Mouse (Mus musculus) MEL (cell line): ENCODE results near the gene Ppt2. TPM values are rescaled to one million over a fixed set of nuclear protein-coding genes. Genes with fewer than 3 reads are reported as not detected.

Experiments
- DNase-seq: peaks from one replicate; pipeline ENCODE4 v3.0.0; 2011; ENCODE audit warnings: low read depth, low spot score
- H3K27ac ChIP-seq: 2 replicates; pipeline ENCODE4 v1.5.1; 2012; ENCODE audit warnings: low read depth, mild to moderate bottlenecking, control low read depth, low read length, moderate library complexity; ENCODE audit not compliant: control insufficient read depth
- H3K27me3 ChIP-seq, 2 experiments: fragments of 150-350 bp in 1 of 2; sonication (generic) in 1 of 2; 2 replicates each; pipeline ENCODE4 v1.6.1; 2012; ENCODE audit warnings: low read length in 2 of 2, mild to moderate bottlenecking in 2 of 2, improper control_type of control experiment in 1 of 2, moderate library complexity in 1 of 2; ENCODE audit not compliant: insufficient read depth in 2 of 2, control insufficient read depth in 1 of 2
- H3K36me3 ChIP-seq, 2 experiments: 2 replicates each; pipeline ENCODE4 v1.6.1; 2012 to 2014; ENCODE audit warnings: low read length in 2 of 2, improper control_type of control experiment in 1 of 2, inconsistent platforms in 1 of 2, mild to moderate bottlenecking in 1 of 2; ENCODE audit not compliant: insufficient read depth in 2 of 2, control insufficient read depth in 1 of 2
- H3K4me1 ChIP-seq, 2 experiments: fragments of 150-350 bp in 1 of 2; sonication (generic) in 1 of 2; 2 replicates each; pipeline ENCODE4 v1.6.1; 2012; ENCODE audit warnings: low read length in 2 of 2, improper control_type of control experiment in 1 of 2, mild to moderate bottlenecking in 1 of 2; ENCODE audit not compliant: insufficient read depth in 2 of 2, control insufficient read depth in 1 of 2
- H3K4me3 ChIP-seq, 2 experiments: fragments of 150-350 bp in 1 of 2; sonication (generic) in 1 of 2; 2 replicates each; pipeline ENCODE4 v1.5.1; 2012; ENCODE audit warnings: low read depth in 2 of 2, low read length in 2 of 2, mild to moderate bottlenecking in 2 of 2, moderate library complexity in 2 of 2, control low read depth in 1 of 2, improper control_type of control experiment in 1 of 2; ENCODE audit not compliant: control insufficient read depth in 1 of 2, insufficient read depth in 1 of 2
- H3K79me2 ChIP-seq: 2 replicates; pipeline ENCODE4 v1.6.1; 2012; ENCODE audit warnings: mild to moderate bottlenecking, low read length, moderate library complexity; ENCODE audit not compliant: control insufficient read depth, poor library complexity, insufficient read depth
- H3K9ac ChIP-seq: 2 replicates; pipeline ENCODE4 v1.6.1; 2012; ENCODE audit warnings: low read depth, mild to moderate bottlenecking, control low read depth, low read length, moderate library complexity; ENCODE audit not compliant: control insufficient read depth, poor library complexity, severe bottlenecking
- H3K9me3 ChIP-seq: fragments of 150-350 bp; sonication (generic); replicated peaks from 2 replicates; pipeline ENCODE4 v1.6.1; 2012; ENCODE audit warnings: mild to moderate bottlenecking, low read length, improper control_type of control experiment, moderate library complexity; ENCODE audit not compliant: insufficient read depth
- BHLHE40 ChIP-seq: IDR thresholded peaks from 2 replicates; pipeline ENCODE4 v1.6.1; 2012; ENCODE audit warnings: low read depth, mild to moderate bottlenecking, inconsistent platforms, low read length, improper control_type of control experiment, borderline replicate concordance
- CHD2 ChIP-seq: IDR thresholded peaks from 2 replicates; pipeline ENCODE4 v1.6.1; 2011; ENCODE audit warnings: low read length, improper control_type of control experiment
- CTCF ChIP-seq, 3 experiments: IDR thresholded peaks in 2 of 3; conservative IDR thresholded peaks in 1 of 3; 2 replicates each; pipeline ENCODE4 v1.5.1; 2011 to 2012; ENCODE audit warnings: low read length in 3 of 3, low read depth in 2 of 3, mild to moderate bottlenecking in 2 of 3, improper control_type of control experiment in 1 of 3, inconsistent platforms in 1 of 3, mixed read lengths in 1 of 3, moderate library complexity in 1 of 3; ENCODE audit not compliant: control insufficient read depth in 1 of 3, insufficient read depth in 1 of 3, poor library complexity in 1 of 3, severe bottlenecking in 1 of 3
- EP300 ChIP-seq, 2 experiments: IDR thresholded peaks; 2 replicates each; pipeline ENCODE4 v1.6.1; 2011; ENCODE audit warnings: improper control_type of control experiment in 2 of 2, low read length in 2 of 2, low read depth in 1 of 2, mild to moderate bottlenecking in 1 of 2
- GABPA ChIP-seq: IDR thresholded peaks from 2 replicates; pipeline ENCODE4 v1.6.1; 2012; ENCODE audit warnings: low read depth, mild to moderate bottlenecking, inconsistent platforms, low read length, improper control_type of control experiment, moderate library complexity
- GATA1 ChIP-seq: IDR thresholded peaks from 2 replicates; pipeline ENCODE4 v1.6.1; 2011; ENCODE audit warnings: low read depth, low read length, improper control_type of control experiment
- JUND ChIP-seq: IDR thresholded peaks from 2 replicates; pipeline ENCODE4 v1.6.1; 2011; ENCODE audit warnings: low read depth, mild to moderate bottlenecking, improper control_type of control experiment, low read length
- KAT2A ChIP-seq: conservative IDR thresholded peaks from 2 replicates; pipeline ENCODE4 v1.6.1; 2012; ENCODE audit warnings: low read depth, low read length, improper control_type of control experiment, inconsistent platforms
- MAFK ChIP-seq: IDR thresholded peaks from 2 replicates; pipeline ENCODE4 v1.6.1; 2011; ENCODE audit warnings: low read depth, mild to moderate bottlenecking, low read length, improper control_type of control experiment, borderline replicate concordance
- MAX ChIP-seq: IDR thresholded peaks from 2 replicates; pipeline ENCODE4 v1.6.1; 2011; ENCODE audit warnings: low read length, improper control_type of control experiment
- MAZ ChIP-seq: IDR thresholded peaks from 2 replicates; pipeline ENCODE4 v1.6.1; 2012; ENCODE audit warnings: low read depth, mild to moderate bottlenecking, inconsistent platforms, low read length, improper control_type of control experiment
- MEF2A ChIP-seq: IDR thresholded peaks from 2 replicates; pipeline ENCODE4 v1.6.1; 2014; ENCODE audit warnings: low read depth, mild to moderate bottlenecking, inconsistent platforms, low read length, improper control_type of control experiment; ENCODE audit not compliant: poor library complexity, insufficient replicate concordance, severe bottlenecking; ENCODE audit errors: extremely low read depth
- POLR2AphosphoS2 ChIP-seq: IDR thresholded peaks from 2 replicates; pipeline ENCODE4 v1.6.1; 2011; ENCODE audit warnings: low read length, improper control_type of control experiment
- SIN3A ChIP-seq: IDR thresholded peaks from 2 replicates; pipeline ENCODE4 v1.6.1; 2012; ENCODE audit warnings: low read length, improper control_type of control experiment, inconsistent platforms
- SMC3 ChIP-seq: IDR thresholded peaks from 2 replicates; pipeline ENCODE4 v1.6.1; 2011; ENCODE audit warnings: low read depth, low read length, improper control_type of control experiment
- TAL1 ChIP-seq: IDR thresholded peaks from 2 replicates; pipeline ENCODE4 v1.6.1; 2012; ENCODE audit warnings: mild to moderate bottlenecking, inconsistent platforms, low read length, moderate library complexity, mixed read lengths
- TBP ChIP-seq: IDR thresholded peaks from 2 replicates; pipeline ENCODE4 v1.8.0; 2011; ENCODE audit warnings: low read depth, low read length, improper control_type of control experiment
- TCF12 ChIP-seq: IDR thresholded peaks from 2 replicates; pipeline ENCODE4 v1.6.1; 2014; ENCODE audit warnings: low read depth, mild to moderate bottlenecking, inconsistent platforms, low read length, improper control_type of control experiment, moderate library complexity
- UBTF ChIP-seq: IDR thresholded peaks from 2 replicates; pipeline ENCODE4 v1.6.1; 2012; ENCODE audit warnings: low read depth, mild to moderate bottlenecking, inconsistent platforms, low read length, improper control_type of control experiment, moderate library complexity, borderline replicate concordance; ENCODE audit not compliant: insufficient read depth
- polyA plus RNA-seq, 2 experiments: library from polyadenylated mRNA; stranded (reverse) in 1 of 2; unstranded in 1 of 2; fragments of >175 nt in 1 of 2; fragments of >200 nt in 1 of 2; gene quantifications; 2 replicates each; pipeline versions ENCODE4 v1.2.1 to v1.2.4; 2012; ENCODE audit warnings: low replicate concordance in 2 of 2, low read depth in 1 of 2; ENCODE audit not compliant: insufficient read length in 2 of 2, insufficient read depth in 1 of 2, missing spikeins in 1 of 2
- total RNA-seq: library from RNA; depleted of rRNA; stranded (reverse); fragments of 300-350 nt; gene quantifications from 2 replicates; pipeline ENCODE4 v1.2.3, GENCODE M21; 2012

Gene Ppt2
- total and polyA plus RNA-seq, 3 experiments, result 29.2 to 147 (median 67.1) TPM

DNA sequence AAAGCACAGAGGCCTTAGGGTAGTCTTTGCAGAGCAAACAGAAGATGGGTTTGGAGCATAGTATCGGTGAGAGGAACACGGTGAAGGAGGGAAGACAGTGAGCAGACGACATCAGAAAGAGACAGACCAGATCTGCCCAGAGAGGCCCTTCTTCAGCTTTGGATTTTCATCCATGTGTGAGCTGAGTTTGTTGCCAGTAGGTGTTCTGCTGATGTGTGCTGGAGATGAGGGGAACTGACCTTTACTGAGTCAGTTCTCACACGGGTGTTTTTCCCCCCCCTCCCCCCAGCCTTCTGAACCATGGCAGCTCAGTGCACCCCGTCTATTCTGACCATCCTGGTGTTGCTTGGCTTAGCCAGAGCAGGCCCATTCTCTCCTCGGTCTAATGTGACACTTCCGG, 41.9 kb upstream of the Ppt2 start, which contains the start of gene Tnxb:
Tnxb (plus strand) TSS at position 301 of the 400 bp plus-strand sequence.
- DNase-seq, result no peak
- no peaks in the 10 kb centered on the region for H3K9me3 ChIP-seq
- no peaks in the 10 kb centered on the region for H3K27me3 ChIP-seq
- H3K9ac ChIP-seq, result no peak within 1 kb of the TSS
- no peaks in the 10 kb centered on the region for H3K36me3 ChIP-seq
- no peak within 1 kb of the TSS for H3K4me3 ChIP-seq
- no peak for TF ChIP-seq BHLHE40
- TF ChIP-seq MEF2A, result no peak
- no peak for TF ChIP-seq MAFK
- TF ChIP-seq EP300 (IDR thresholded peaks at IDR 0.05; ENCODE audit: low read depth in 1 of 2, low read length in 2 of 2), result no peak
- TF ChIP-seq UBTF, result no peak
- no peak for TF ChIP-seq TCF12
- TF ChIP-seq CHD2, result no peak
- TF ChIP-seq MAZ, result no peak
- TF ChIP-seq CTCF (IDR thresholded peaks at IDR 0.05 in 2 of 3, conservative IDR thresholded peaks at IDR 0.05 in 1 of 3; ENCODE audit: control insufficient read depth in 1 of 3, insufficient read depth in 1 of 3, low read depth in 2 of 3, low read length in 3 of 3, poor library complexity in 1 of 3, severe bottlenecking in 1 of 3), result no peak
- no peak for TF ChIP-seq GABPA
- TF ChIP-seq POLR2AphosphoS2, result no peak
- TF ChIP-seq KAT2A, result no peak
- TF ChIP-seq TBP, result no peak
- TF ChIP-seq MAX, result no peak
- no peak for TF ChIP-seq SMC3
- TF ChIP-seq, all 39 proteins: peak for 0
- H3K4me1 ChIP-seq, result no peaks in the 10 kb centered on the region
- no peak within 1 kb of the TSS for H3K27ac ChIP-seq
- H3K79me2 ChIP-seq, result no peaks in the 10 kb centered on the region

- no peaks in the 10 kb centered on the region for H3K9me3 ChIP-seq
- peaks cover 0 to 18% of the 10 kb centered on the region in 2 experiments; a peak in 3 of 4 replicates for H3K4me1 ChIP-seq
- TF ChIP-seq JUND (no peak), TAL1 (no peak), MEF2A (no peak), SIN3A (no peak), GATA1 (no peak)
- DNase-seq, result no peak
- H3K27me3 ChIP-seq, result no peaks in the 10 kb centered on the region
- H3K9ac ChIP-seq, result no peak overlapping the region
- H3K4me3 ChIP-seq, result no peak overlapping the region
- no peak overlapping the region for H3K27ac ChIP-seq
- H3K36me3 ChIP-seq, result peaks cover 0 to 3% of the 10 kb centered on the region in 2 experiments; a peak in 1 of 4 replicates
- no peaks in the 10 kb centered on the region for H3K79me2 ChIP-seq
Observed at GRCm38 (mm10) chr17:34664472-34664871, 36.2 kb upstream of the Ppt2 start.
